Mouse (Mus musculus) MEL (cell line): Measurements from ENCODE around the gene Ccdc92b. TPM values are rescaled to one million over a fixed set of nuclear protein-coding genes. Genes with fewer than 3 reads are reported as not detected.

Experiments
- DNase-seq: peaks from one replicate; pipeline ENCODE4 v3.0.0; 2011; ENCODE audit warnings: low read depth, low spot score
- H3K27ac ChIP-seq: 2 replicates; pipeline ENCODE4 v1.5.1; 2012; ENCODE audit warnings: low read depth, mild to moderate bottlenecking, control low read depth, low read length, moderate library complexity; ENCODE audit not compliant: control insufficient read depth
- H3K27me3 ChIP-seq, 2 experiments: fragments of 150-350 bp in 1 of 2; sonication (generic) in 1 of 2; 2 replicates each; pipeline ENCODE4 v1.6.1; 2012; ENCODE audit warnings: low read length in 2 of 2, mild to moderate bottlenecking in 2 of 2, improper control_type of control experiment in 1 of 2, moderate library complexity in 1 of 2; ENCODE audit not compliant: insufficient read depth in 2 of 2, control insufficient read depth in 1 of 2
- H3K36me3 ChIP-seq, 2 experiments: 2 replicates each; pipeline ENCODE4 v1.6.1; 2012 to 2014; ENCODE audit warnings: low read length in 2 of 2, improper control_type of control experiment in 1 of 2, inconsistent platforms in 1 of 2, mild to moderate bottlenecking in 1 of 2; ENCODE audit not compliant: insufficient read depth in 2 of 2, control insufficient read depth in 1 of 2
- H3K4me1 ChIP-seq, 2 experiments: fragments of 150-350 bp in 1 of 2; sonication (generic) in 1 of 2; 2 replicates each; pipeline ENCODE4 v1.6.1; 2012; ENCODE audit warnings: low read length in 2 of 2, improper control_type of control experiment in 1 of 2, mild to moderate bottlenecking in 1 of 2; ENCODE audit not compliant: insufficient read depth in 2 of 2, control insufficient read depth in 1 of 2
- H3K4me3 ChIP-seq, 2 experiments: fragments of 150-350 bp in 1 of 2; sonication (generic) in 1 of 2; 2 replicates each; pipeline ENCODE4 v1.5.1; 2012; ENCODE audit warnings: low read depth in 2 of 2, low read length in 2 of 2, mild to moderate bottlenecking in 2 of 2, moderate library complexity in 2 of 2, control low read depth in 1 of 2, improper control_type of control experiment in 1 of 2; ENCODE audit not compliant: control insufficient read depth in 1 of 2, insufficient read depth in 1 of 2
- H3K79me2 ChIP-seq: 2 replicates; pipeline ENCODE4 v1.6.1; 2012; ENCODE audit warnings: mild to moderate bottlenecking, low read length, moderate library complexity; ENCODE audit not compliant: control insufficient read depth, poor library complexity, insufficient read depth
- H3K9ac ChIP-seq: 2 replicates; pipeline ENCODE4 v1.6.1; 2012; ENCODE audit warnings: low read depth, mild to moderate bottlenecking, control low read depth, low read length, moderate library complexity; ENCODE audit not compliant: control insufficient read depth, poor library complexity, severe bottlenecking
- H3K9me3 ChIP-seq: fragments of 150-350 bp; sonication (generic); replicated peaks from 2 replicates; pipeline ENCODE4 v1.6.1; 2012; ENCODE audit warnings: mild to moderate bottlenecking, low read length, improper control_type of control experiment, moderate library complexity; ENCODE audit not compliant: insufficient read depth
- BHLHE40 ChIP-seq: IDR thresholded peaks from 2 replicates; pipeline ENCODE4 v1.6.1; 2012; ENCODE audit warnings: low read depth, mild to moderate bottlenecking, inconsistent platforms, low read length, improper control_type of control experiment, borderline replicate concordance
- CHD1 ChIP-seq: IDR thresholded peaks from 2 replicates; pipeline ENCODE4 v1.6.1; 2012; ENCODE audit warnings: low read depth, mild to moderate bottlenecking, inconsistent platforms, low read length, improper control_type of control experiment
- CTCF ChIP-seq, 3 experiments: IDR thresholded peaks in 2 of 3; conservative IDR thresholded peaks in 1 of 3; 2 replicates each; pipeline ENCODE4 v1.5.1; 2011 to 2012; ENCODE audit warnings: low read length in 3 of 3, low read depth in 2 of 3, mild to moderate bottlenecking in 2 of 3, improper control_type of control experiment in 1 of 3, inconsistent platforms in 1 of 3, mixed read lengths in 1 of 3, moderate library complexity in 1 of 3; ENCODE audit not compliant: control insufficient read depth in 1 of 3, insufficient read depth in 1 of 3, poor library complexity in 1 of 3, severe bottlenecking in 1 of 3
- E2F4 ChIP-seq: IDR thresholded peaks from 2 replicates; pipeline ENCODE4 v1.6.1; 2011; ENCODE audit warnings: low read depth, low read length, improper control_type of control experiment, borderline replicate concordance
- ELF1 ChIP-seq: IDR thresholded peaks from 2 replicates; pipeline ENCODE4 v1.6.1; 2014; ENCODE audit warnings: low read depth, mild to moderate bottlenecking, inconsistent platforms, low read length, improper control_type of control experiment, moderate library complexity
- EP300 ChIP-seq, 2 experiments: IDR thresholded peaks; 2 replicates each; pipeline ENCODE4 v1.6.1; 2011; ENCODE audit warnings: improper control_type of control experiment in 2 of 2, low read length in 2 of 2, low read depth in 1 of 2, mild to moderate bottlenecking in 1 of 2
- JUND ChIP-seq: IDR thresholded peaks from 2 replicates; pipeline ENCODE4 v1.6.1; 2011; ENCODE audit warnings: low read depth, mild to moderate bottlenecking, improper control_type of control experiment, low read length
- MYC ChIP-seq: IDR thresholded peaks from 2 replicates; pipeline ENCODE4 v1.6.1; 2011; ENCODE audit warnings: low read depth, mild to moderate bottlenecking, low read length, improper control_type of control experiment, moderate library complexity
- RAD21 ChIP-seq: IDR thresholded peaks from 2 replicates; pipeline ENCODE4 v1.6.1; 2011; ENCODE audit warnings: mild to moderate bottlenecking, low read depth, low read length, improper control_type of control experiment
- RCOR1 ChIP-seq: IDR thresholded peaks from 2 replicates; pipeline ENCODE4 v1.6.1; 2012; ENCODE audit warnings: low read depth, mild to moderate bottlenecking, inconsistent platforms, low read length, improper control_type of control experiment
- SMC3 ChIP-seq: IDR thresholded peaks from 2 replicates; pipeline ENCODE4 v1.6.1; 2011; ENCODE audit warnings: low read depth, low read length, improper control_type of control experiment
- TAL1 ChIP-seq: IDR thresholded peaks from 2 replicates; pipeline ENCODE4 v1.6.1; 2012; ENCODE audit warnings: mild to moderate bottlenecking, inconsistent platforms, low read length, moderate library complexity, mixed read lengths
- UBTF ChIP-seq: IDR thresholded peaks from 2 replicates; pipeline ENCODE4 v1.6.1; 2012; ENCODE audit warnings: low read depth, mild to moderate bottlenecking, inconsistent platforms, low read length, improper control_type of control experiment, moderate library complexity, borderline replicate concordance; ENCODE audit not compliant: insufficient read depth
- USF1 ChIP-seq: IDR thresholded peaks from 2 replicates; pipeline ENCODE4 v1.6.1; 2014; ENCODE audit warnings: low read depth, mild to moderate bottlenecking, inconsistent platforms, low read length, improper control_type of control experiment, moderate library complexity
- USF2 ChIP-seq, 2 experiments: IDR thresholded peaks; 2 replicates each; pipeline ENCODE4 v1.6.1; 2011 to 2012; ENCODE audit warnings: improper control_type of control experiment in 2 of 2, low read length in 2 of 2, borderline replicate concordance in 1 of 2, inconsistent platforms in 1 of 2, low read depth in 1 of 2, mild to moderate bottlenecking in 1 of 2; ENCODE audit not compliant: insufficient read depth in 1 of 2
- ZC3H11A ChIP-seq: IDR thresholded peaks from 2 replicates; pipeline ENCODE4 v1.6.1; 2012; ENCODE audit warnings: low read depth, mild to moderate bottlenecking, inconsistent platforms, low read length, improper control_type of control experiment
- ZMIZ1 ChIP-seq: IDR thresholded peaks from 2 replicates; pipeline ENCODE4 v1.6.1; 2012; ENCODE audit warnings: low read depth, mild to moderate bottlenecking, inconsistent platforms, low read length, improper control_type of control experiment, moderate library complexity
- polyA plus RNA-seq, 2 experiments: library from polyadenylated mRNA; stranded (reverse) in 1 of 2; unstranded in 1 of 2; fragments of >175 nt in 1 of 2; fragments of >200 nt in 1 of 2; gene quantifications; 2 replicates each; pipeline versions ENCODE4 v1.2.1 to v1.2.4; 2012; ENCODE audit warnings: low replicate concordance in 2 of 2, low read depth in 1 of 2; ENCODE audit not compliant: insufficient read length in 2 of 2, insufficient read depth in 1 of 2, missing spikeins in 1 of 2
- total RNA-seq: library from RNA; depleted of rRNA; stranded (reverse); fragments of 300-350 nt; gene quantifications from 2 replicates; pipeline ENCODE4 v1.2.3, GENCODE M21; 2012

The Ccdc92b gene
- total and polyA plus RNA-seq, 3 experiments, result 0.12 to 1.3 TPM; not detected in 1

DNA sequence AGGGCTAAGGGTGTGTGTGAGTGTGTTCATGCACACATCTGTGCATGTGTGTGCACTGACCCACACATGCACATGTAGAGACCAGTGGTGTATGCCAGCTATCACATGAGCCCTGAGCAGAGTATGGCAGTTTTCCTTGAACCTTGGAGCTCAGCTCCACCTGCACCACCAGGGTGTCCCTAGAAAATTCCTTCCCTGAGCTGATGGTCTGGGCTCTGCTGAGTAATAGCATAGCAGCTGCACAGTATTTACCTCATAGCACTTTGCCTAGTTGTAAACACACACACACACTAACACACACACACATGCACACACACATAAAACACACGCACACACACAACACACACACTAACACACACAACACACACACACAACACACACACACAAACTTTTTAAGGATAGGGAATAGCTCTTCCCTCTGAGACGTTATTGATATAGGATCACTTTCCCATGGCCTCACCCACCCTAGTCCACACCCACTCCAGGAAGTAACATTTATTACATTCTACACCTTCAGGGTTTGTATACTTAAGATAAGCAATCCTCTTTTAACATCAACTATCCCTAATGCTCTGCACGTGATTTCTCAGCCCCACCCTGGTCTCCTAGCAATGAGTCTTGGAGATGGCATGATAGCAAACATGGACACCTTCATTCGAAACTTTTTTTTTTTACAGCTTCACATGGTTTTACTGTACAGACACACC is 22.0 kb upstream of the Ccdc92b start:
- no peak overlapping the region for H3K27ac ChIP-seq
- H3K79me2 ChIP-seq, result no peaks in the 10 kb centered on the region
- H3K36me3 ChIP-seq, result no peaks in the 10 kb centered on the region
- H3K27me3 ChIP-seq, result no peaks in the 10 kb centered on the region
- DNase-seq, result no peak
- no peak for TF ChIP-seq TAL1
- no peak for TF ChIP-seq CHD1
- TF ChIP-seq BHLHE40, result peak; percentile 55; the same call in 1 of the 2 replicates
- TF ChIP-seq E2F4, result no peak
- 0 out of 2 replicates have a peak, but pooled peaks have one; percentile 32 for TF ChIP-seq USF1
- H3K4me1 ChIP-seq, result peaks cover 0 to 4% of the 10 kb centered on the region in 2 experiments; a peak in 2 of 4 replicates
- H3K4me3 ChIP-seq, result no peak overlapping the region
- no peak overlapping the region for H3K9ac ChIP-seq
- H3K9me3 ChIP-seq, result no peaks in the 10 kb centered on the region

DNA sequence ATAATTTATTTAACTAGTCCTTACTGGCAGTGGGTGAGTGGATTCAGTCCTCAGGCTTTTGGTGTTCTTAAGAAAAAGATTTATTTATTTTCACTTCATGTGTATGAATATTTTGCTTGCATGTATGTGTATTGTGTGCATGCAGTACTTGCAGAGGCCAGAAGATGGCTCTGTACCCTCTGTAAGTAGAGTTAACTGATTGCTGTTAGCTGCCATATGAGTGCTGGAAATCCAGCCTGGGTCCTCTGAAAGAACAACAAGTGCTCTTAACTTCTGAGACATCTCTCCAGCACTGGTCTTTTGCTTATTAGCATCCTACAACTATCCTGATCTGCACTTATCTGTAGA is 21.4 kb upstream of the Ccdc92b start:
- no peak overlapping the region for H3K27ac ChIP-seq
- TF ChIP-seq SMC3, result peak; percentile 60
- no peak for TF ChIP-seq JUND
- no peak for TF ChIP-seq USF2 (IDR thresholded peaks at IDR 0.05; ENCODE audit: borderline replicate concordance in 1 of 2, insufficient read depth in 1 of 2, low read depth in 1 of 2, low read length in 2 of 2)
- no peak for TF ChIP-seq EP300 (IDR thresholded peaks at IDR 0.05; ENCODE audit: low read depth in 1 of 2, low read length in 2 of 2)
- TF ChIP-seq ZMIZ1, result no peak
- TF ChIP-seq RCOR1, result no peak
- TF ChIP-seq CTCF (IDR thresholded peaks at IDR 0.05 in 2 of 3, conservative IDR thresholded peaks at IDR 0.05 in 1 of 3; ENCODE audit: control insufficient read depth in 1 of 3, insufficient read depth in 1 of 3, low read depth in 2 of 3, low read length in 3 of 3, poor library complexity in 1 of 3, severe bottlenecking in 1 of 3), result peak in 2 of 3 experiments; percentile 41 to 54; a peak in 4 of 6 replicates
- no peak for TF ChIP-seq UBTF
- peak; percentile 29; the same call in 1 of the 2 replicates for TF ChIP-seq ZC3H11A
- TF ChIP-seq MYC, result no peak
- no peak for TF ChIP-seq CHD1
- TF ChIP-seq RAD21, result peak; percentile 47
- TF ChIP-seq ELF1, result no peak
- peak; percentile 74 for DNase-seq
- no peaks in the 10 kb centered on the region for H3K27me3 ChIP-seq
- H3K9ac ChIP-seq, result no peak overlapping the region
- H3K9me3 ChIP-seq, result no peaks in the 10 kb centered on the region
- H3K79me2 ChIP-seq, result no peaks in the 10 kb centered on the region
- peaks cover 0 to 4% of the 10 kb centered on the region in 2 experiments; a peak in 2 of 4 replicates for H3K4me1 ChIP-seq
- H3K4me3 ChIP-seq, result no peak overlapping the region
- H3K36me3 ChIP-seq, result no peaks in the 10 kb centered on the region
